Mouse (Mus musculus) midbrain, embryonic 16.5 days (tissue): ENCODE measurements around the gene Tlx1. TPM values are rescaled to one million over a fixed set of nuclear protein-coding genes. Genes with fewer than 3 reads are reported as not detected.

ENCODE experiments used
- ATAC-seq: fragments of 200-750 bp; cut with Nextera tagmentation; 2 replicates; pipeline ENCODE4 v1.8.0; 2017; ENCODE audit warnings: moderate TSS enrichment
- H3K27ac ChIP-seq: fragments of 300-500 bp; sonication (generic); 2 replicates; pipeline ENCODE4 v1.5.1; 2014; ENCODE audit warnings: mild to moderate bottlenecking, low read length, mixed read lengths
- H3K27me3 ChIP-seq: fragments of 300-500 bp; sonication (generic); 2 replicates; pipeline ENCODE4 v1.6.1; 2014; ENCODE audit warnings: low read depth, low read length, mixed read lengths; ENCODE audit not compliant: control insufficient read depth, insufficient read depth
- H3K36me3 ChIP-seq: fragments of 300-500 bp; sonication (generic); 2 replicates; pipeline ENCODE4 v1.6.1; 2014; ENCODE audit warnings: mild to moderate bottlenecking, low read length, moderate library complexity, mixed read lengths; ENCODE audit not compliant: control insufficient read depth, insufficient read depth
- H3K4me1 ChIP-seq: fragments of 300-500 bp; sonication (generic); 2 replicates; pipeline ENCODE4 v1.6.1; 2014; ENCODE audit warnings: mild to moderate bottlenecking, low read length, mixed read lengths; ENCODE audit not compliant: control insufficient read depth, insufficient read depth
- H3K4me2 ChIP-seq: fragments of 300-500 bp; sonication (generic); 2 replicates; pipeline ENCODE4 v1.6.1; 2014; ENCODE audit warnings: mild to moderate bottlenecking, low read length, mixed read lengths
- H3K4me3 ChIP-seq: fragments of 300-500 bp; sonication (generic); 2 replicates; pipeline ENCODE4 v1.5.1; 2014; ENCODE audit warnings: low read depth, mild to moderate bottlenecking, low read length, moderate library complexity, mixed read lengths
- H3K9ac ChIP-seq: fragments of 300-500 bp; sonication (generic); 2 replicates; pipeline ENCODE4 v1.6.1; 2014; ENCODE audit warnings: low read depth, low read length, mixed read lengths
- H3K9me3 ChIP-seq: fragments of 300-500 bp; sonication (generic); replicated peaks from 2 replicates; pipeline ENCODE4 v1.6.1; 2014; ENCODE audit warnings: mild to moderate bottlenecking, low read length, mixed read lengths; ENCODE audit not compliant: control insufficient read depth, poor library complexity, severe bottlenecking
- WGBS: fragments of 180-500 bp; shearing (Covaris S2); extraction: QIAGEN DNeasy Blood & Tissue Kit; methylation state at CpG from one replicate; pipeline ENCODE4 v1.1.7; 2014; 5-methylcytosine and 5-hydroxymethylcytosine counted together
- polyA plus RNA-seq: library from polyadenylated mRNA; unstranded; fragments of >200 nt; fragmentation: Nextera tagmentation; extraction: Ambion mirVana; gene quantifications from 2 replicates; pipeline ENCODE4 v1.2.1, GENCODE M21; 2015

Gene Tlx1
- polyA plus RNA-seq, 1 experiment from 2014 or later: not detected

DNA sequence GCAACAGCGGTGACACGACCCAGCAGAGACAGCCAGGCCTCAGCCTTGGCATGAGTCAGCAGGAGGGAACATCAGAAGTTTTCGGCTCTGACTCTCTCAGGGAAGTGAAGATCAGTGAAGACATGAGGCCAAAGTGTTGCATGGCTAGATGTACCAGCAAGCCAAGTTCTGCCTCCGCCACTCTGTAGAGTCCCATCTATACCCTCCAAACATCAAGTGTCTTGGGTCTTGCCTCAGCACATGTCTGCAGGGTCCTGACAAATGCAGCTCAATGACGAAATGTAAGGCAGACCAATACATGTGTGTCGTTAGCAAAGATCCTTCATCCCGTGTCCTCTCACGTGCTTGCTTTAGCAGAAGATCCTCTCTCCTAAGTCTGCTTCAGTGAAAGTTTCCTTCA lies 46.5 kb downstream of the Tlx1 start:
- Histone ChIP-seq H3K27me3 (no peaks in the 10 kb centered on the region), H3K27ac (no peak overlapping the region), H3K9me3 (no peaks in the 10 kb centered on the region; the same call in 1 of the 2 replicates), H3K4me1 (no peaks in the 10 kb centered on the region), H3K4me3 (no peak overlapping the region), H3K9ac (no peak overlapping the region), H3K4me2 (no peak overlapping the region), H3K36me3 (no peaks in the 10 kb centered on the region)
- no peak for ATAC-seq
- WGBS: 93% methylated on average over 8 of the region's 8 CpGs

DNA sequence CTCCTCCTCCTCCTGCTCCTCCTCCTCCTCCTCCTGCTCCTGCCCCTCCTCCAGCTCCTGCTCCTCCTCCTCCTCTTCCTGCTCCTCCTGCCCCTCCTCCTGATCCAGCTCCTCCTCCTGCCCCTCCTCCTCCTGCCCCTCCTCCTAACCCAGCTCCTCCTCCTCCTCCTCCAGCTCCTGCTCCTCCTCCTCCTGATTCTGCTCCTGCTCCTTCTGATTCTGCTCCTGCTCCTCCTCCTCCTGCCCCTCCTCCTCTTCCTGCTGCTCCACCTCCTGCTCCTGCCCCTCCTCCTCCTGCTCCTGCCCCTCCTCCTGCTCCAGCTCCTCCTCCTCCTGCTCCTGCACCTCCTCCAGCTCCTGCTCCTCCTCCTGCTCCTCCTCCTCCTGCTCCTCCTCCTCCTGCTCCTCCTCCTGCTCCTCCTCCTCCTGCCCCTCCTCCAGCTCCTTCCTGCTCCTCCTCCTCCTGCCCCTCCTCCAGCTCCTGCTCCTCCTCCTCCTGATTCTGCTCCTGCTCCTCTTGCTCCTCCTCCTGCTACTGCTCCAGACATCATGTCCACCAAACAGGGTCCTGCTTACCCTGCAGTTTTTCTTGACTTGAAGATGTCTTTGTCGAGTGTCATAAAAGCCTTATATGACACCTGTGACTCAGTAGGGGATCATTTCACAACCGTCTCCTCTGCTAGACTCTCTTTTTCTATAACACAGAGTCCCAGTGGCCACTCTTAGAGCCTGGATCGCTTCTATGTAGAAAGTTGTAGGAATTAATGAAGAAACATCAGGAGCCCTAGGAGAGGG lies 55.0 kb downstream of the Tlx1 start:
- Histone ChIP-seq H3K9me3 (no peaks in the 10 kb centered on the region), H3K27ac (no peak overlapping the region), H3K9ac (no peak overlapping the region), H3K36me3 (no peaks in the 10 kb centered on the region), H3K4me1 (peaks cover 3% of the 10 kb centered on the region; the same call in 1 of the 2 replicates), H3K27me3 (peaks cover 11% of the 10 kb centered on the region), H3K4me2 (no peak overlapping the region), H3K4me3 (no peak overlapping the region)
- WGBS: 74% methylated on average over 3 of the region's 3 CpGs
- no peak for ATAC-seq

Other genes starting within 250 kb of the Tlx1 start
- 30.3 and 35.7 TPM in 2 replicates for gene Slf2, start 219.5 kb upstream of the Tlx1 start, polyA plus RNA-seq
- 16.5 and 16.9 TPM in 2 replicates for gene Sema4g, start 161.6 kb upstream of the Tlx1 start, polyA plus RNA-seq
- gene Twnk, start 145.0 kb upstream of the Tlx1 start, polyA plus RNA-seq: 13.6 and 16.0 TPM in 2 replicates
- 88.6 and 92.9 TPM in 2 replicates for gene Mrpl43, start 144.2 kb upstream of the Tlx1 start, polyA plus RNA-seq
- gene Lzts2, start 136.3 kb upstream of the Tlx1 start, polyA plus RNA-seq: 15.5 and 17.2 TPM in 2 replicates
- gene Pdzd7, start 105.0 kb upstream of the Tlx1 start, polyA plus RNA-seq: 2.9 and 3.9 TPM in 2 replicates
- 95.9 and 101 TPM in 2 replicates for gene Sfxn3, start 103.2 kb upstream of the Tlx1 start, polyA plus RNA-seq
- 1.3 and 1.9 TPM in 2 replicates for gene Kazald1, start 75.4 kb upstream of the Tlx1 start, polyA plus RNA-seq
- 0.07 and 0.08 TPM in 2 replicates for gene Lbx1, start 85.1 kb downstream of the Tlx1 start, polyA plus RNA-seq
- 64.3 and 66.5 TPM in 2 replicates for gene Btrc, start 213.1 kb downstream of the Tlx1 start, polyA plus RNA-seq